Mouse (Mus musculus): ENCODE results near the gene Tln1. TPM values are rescaled to one million over a fixed set of nuclear protein-coding genes. Genes with fewer than 3 reads are reported as not detected.

The Tln1 gene
- polyA plus RNA-seq, 1 experiment from 2014 or later, result 70.2 TPM

DNA sequence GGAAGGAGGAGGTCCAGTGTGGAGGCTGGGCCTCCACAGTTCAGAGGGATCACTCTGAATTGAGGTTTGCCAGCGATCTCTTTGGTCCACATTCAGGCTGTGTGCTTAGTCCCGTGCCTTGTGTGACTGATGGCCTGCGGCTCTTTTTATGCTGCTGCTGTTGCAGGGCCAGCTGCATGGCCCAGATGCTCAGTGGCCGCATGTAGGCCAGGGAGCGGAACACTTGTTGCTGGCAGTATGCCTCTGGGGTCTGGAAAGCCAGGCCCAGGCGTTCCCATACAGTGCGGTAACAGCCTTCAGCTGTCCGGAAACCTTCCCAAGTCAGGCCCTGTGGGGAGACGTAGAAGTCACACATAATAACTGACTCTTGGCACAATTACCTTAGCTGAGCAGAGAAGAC, 4.6 kb upstream of the Tln1 start:
- no peak overlapping the region for H3K4me2 ChIP-seq (ENCODE audit: low read depth, low read length)
- H3K27ac ChIP-seq (replicated peaks; ENCODE audit: low read depth, low read length), result no peak overlapping the region
- ATAC-seq (ENCODE audit: low read depth) (no peak), DNase-seq (ENCODE audit: low spot score) (no peak)
- H3K4me3 ChIP-seq (ENCODE audit: low read depth, low read length), result no peak overlapping the region
- no peak overlapping the region for H3K9ac ChIP-seq (ENCODE audit: low read depth, low read length)
- WGBS, result 93% methylated on average over 9 of the region's 9 CpGs
- no peaks in the 10 kb centered on the region for H3K27me3 ChIP-seq (replicated peaks; ENCODE audit: control insufficient read depth, insufficient read depth, low read length)
- peaks cover 78% of the 10 kb centered on the region for H3K36me3 ChIP-seq (ENCODE audit: control insufficient read depth, insufficient read depth, low read length)
- H3K4me1 ChIP-seq (ENCODE audit: control insufficient read depth, insufficient read depth, low read length), result peaks cover 7% of the 10 kb centered on the region
- no peaks in the 10 kb centered on the region for H3K9me3 ChIP-seq (ENCODE audit: control insufficient read depth, low read length)

DNA sequence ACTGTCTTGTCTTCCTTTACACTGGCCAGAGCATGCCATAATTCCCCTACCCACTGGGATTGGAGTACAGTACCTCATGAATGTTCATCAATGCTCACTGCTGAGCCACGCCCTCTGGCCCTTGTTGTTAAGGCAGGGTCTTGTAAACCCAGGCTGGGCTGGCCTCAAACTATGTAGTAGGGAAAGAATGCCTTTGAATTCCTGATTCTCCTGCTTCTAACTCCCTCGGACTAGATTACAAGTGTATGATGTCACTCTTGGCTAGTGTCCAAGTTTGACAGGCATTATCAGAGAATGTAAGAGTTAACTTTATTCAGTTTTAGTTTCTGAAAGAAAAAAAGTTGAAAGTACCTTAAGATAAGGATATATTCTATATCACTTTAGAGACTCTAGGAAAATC, 1.7 kb upstream of the Tln1 start:
- Histone ChIP-seq H3K4me2 (ENCODE audit: low read depth, low read length) (no peak overlapping the region), H3K9ac (ENCODE audit: low read depth, low read length) (no peak overlapping the region), H3K36me3 (ENCODE audit: control insufficient read depth, insufficient read depth, low read length) (peaks cover 48% of the 10 kb centered on the region), H3K4me1 (ENCODE audit: control insufficient read depth, insufficient read depth, low read length) (peaks cover 24% of the 10 kb centered on the region), H3K9me3 (ENCODE audit: control insufficient read depth, low read length) (no peaks in the 10 kb centered on the region), H3K27ac (replicated peaks; ENCODE audit: low read depth, low read length) (no peak overlapping the region), H3K4me3 (ENCODE audit: low read depth, low read length) (no peak overlapping the region), H3K27me3 (replicated peaks; ENCODE audit: control insufficient read depth, insufficient read depth, low read length) (no peaks in the 10 kb centered on the region)
- ATAC-seq (ENCODE audit: low read depth) (no peak), DNase-seq (ENCODE audit: low spot score) (peak; percentile 49)
- WGBS, result 53% methylated on average over 2 of the region's 2 CpGs

DNA sequence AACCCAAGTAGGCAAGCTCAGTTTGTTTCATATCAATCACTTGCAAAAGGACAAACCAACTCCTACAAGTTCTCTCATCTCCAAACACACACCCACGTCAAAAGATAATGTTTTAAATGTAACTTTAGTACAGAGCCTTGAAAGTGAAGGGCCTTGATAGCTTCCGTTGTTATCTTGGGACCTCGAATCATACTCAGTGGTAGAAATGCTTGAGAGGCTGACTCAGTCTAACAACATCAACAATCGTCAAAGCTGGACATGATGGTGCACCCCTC, 1.0 kb upstream of the Tln1 start:
- H3K4me2 ChIP-seq (ENCODE audit: low read depth, low read length), result peak overlapping the region; percentile 88

DNA sequence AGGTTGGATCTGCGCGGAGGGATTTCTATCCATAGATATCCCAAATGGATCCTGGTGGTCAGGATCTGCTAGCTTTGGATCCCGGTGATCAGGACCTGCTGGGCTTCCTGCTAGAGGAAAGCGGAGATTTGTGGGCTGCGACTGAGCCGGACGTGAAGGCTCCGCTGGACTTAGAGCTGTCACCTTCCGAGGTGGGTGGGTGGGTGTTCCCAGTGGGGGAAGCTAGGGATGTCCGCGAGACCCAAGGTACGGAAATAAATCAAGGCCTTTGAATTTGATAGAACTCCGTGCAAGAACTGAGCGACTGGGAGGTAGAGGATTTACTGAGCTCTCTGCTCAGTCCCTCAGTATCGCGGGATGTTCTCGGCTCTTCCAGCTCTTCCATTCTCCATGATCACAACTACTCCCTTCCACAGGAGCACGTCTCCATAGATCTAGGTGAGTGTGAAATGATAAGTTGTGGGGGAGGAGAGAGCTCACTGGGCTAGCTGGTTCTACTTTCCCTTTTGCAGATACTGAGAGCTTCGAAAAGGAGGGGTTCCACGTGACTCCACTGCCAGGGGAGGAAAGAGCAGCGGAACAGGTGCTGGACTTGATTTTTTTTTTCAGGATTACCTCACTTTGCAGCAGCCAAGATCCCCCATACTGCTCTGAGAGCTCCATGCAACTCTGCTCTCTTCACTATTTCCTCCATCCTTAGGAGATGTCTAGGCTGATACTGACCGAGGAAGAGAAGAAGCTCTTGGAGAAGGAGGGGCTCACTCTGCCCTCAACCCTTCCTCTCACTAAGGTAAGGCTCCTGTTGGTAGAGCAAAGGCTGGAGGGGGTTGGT, 494 bp upstream of the Tln1 start:
- Histone ChIP-seq H3K27ac (replicated peaks; ENCODE audit: low read depth, low read length) (peak overlapping the region; percentile 99), H3K4me1 (ENCODE audit: control insufficient read depth, insufficient read depth, low read length) (peaks cover 37% of the 10 kb centered on the region), H3K9me3 (ENCODE audit: control insufficient read depth, low read length) (no peaks in the 10 kb centered on the region), H3K4me3 (ENCODE audit: low read depth, low read length) (peak overlapping the region; percentile 96), H3K36me3 (ENCODE audit: control insufficient read depth, insufficient read depth, low read length) (peaks cover 36% of the 10 kb centered on the region), H3K9ac (ENCODE audit: low read depth, low read length) (peak overlapping the region; percentile 93), H3K4me2 (ENCODE audit: low read depth, low read length) (peak overlapping the region; percentile 88), H3K27me3 (replicated peaks; ENCODE audit: control insufficient read depth, insufficient read depth, low read length) (no peaks in the 10 kb centered on the region)
- 5% methylated on average over 22 of the region's 22 CpGs for WGBS
- DNase-seq (ENCODE audit: low spot score) (peak; percentile 25), ATAC-seq (ENCODE audit: low read depth) (no peak; the same call in 1 of the 2 replicates)

More for the DNA sequence above, 1.0 kb upstream of the Tln1 start:
- Histone ChIP-seq H3K27ac (replicated peaks; ENCODE audit: low read depth, low read length) (no peak overlapping the region), H3K4me3 (ENCODE audit: low read depth, low read length) (peak overlapping the region; percentile 96), H3K9ac (ENCODE audit: low read depth, low read length) (peak overlapping the region; percentile 93), H3K9me3 (ENCODE audit: control insufficient read depth, low read length) (no peaks in the 10 kb centered on the region), H3K36me3 (ENCODE audit: control insufficient read depth, insufficient read depth, low read length) (peaks cover 42% of the 10 kb centered on the region), H3K27me3 (replicated peaks; ENCODE audit: control insufficient read depth, insufficient read depth, low read length) (no peaks in the 10 kb centered on the region), H3K4me1 (ENCODE audit: control insufficient read depth, insufficient read depth, low read length) (peaks cover 31% of the 10 kb centered on the region)
- WGBS, result 86% methylated on average over 4 of the region's 4 CpGs
- no peak for ATAC-seq (ENCODE audit: low read depth)
- DNase-seq (ENCODE audit: low spot score), result no peak

DNA sequence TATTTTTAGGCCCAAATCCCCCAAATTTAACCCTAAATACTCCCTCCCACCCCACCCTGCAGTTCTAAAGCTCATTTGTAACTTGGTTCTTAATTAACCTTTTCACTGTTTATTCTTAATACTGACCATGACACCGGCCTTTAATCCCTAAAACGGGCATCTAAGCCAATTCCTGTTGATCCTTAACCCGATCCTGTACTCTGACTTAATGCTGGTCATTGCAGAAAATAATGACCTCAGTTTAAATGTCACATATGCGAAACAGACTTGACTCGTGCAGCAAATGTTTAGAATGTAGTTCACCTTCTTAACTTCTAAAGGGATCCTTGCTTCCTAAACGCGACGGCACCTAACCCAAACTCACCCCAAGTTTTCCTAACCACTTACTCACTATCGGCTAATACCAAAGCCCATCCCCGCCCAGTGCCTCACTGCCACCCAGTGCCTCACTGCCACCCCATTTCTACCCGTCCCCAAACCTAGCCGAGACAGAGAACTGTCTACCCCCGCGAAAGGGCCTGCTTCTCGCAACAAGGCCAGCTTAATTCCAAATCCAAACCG, 975 bp downstream of the Tln1 start:
- H3K9me3 ChIP-seq (ENCODE audit: control insufficient read depth, low read length), result no peaks in the 10 kb centered on the region
- peaks cover 39% of the 10 kb centered on the region for H3K4me1 ChIP-seq (ENCODE audit: control insufficient read depth, insufficient read depth, low read length)
- ATAC-seq (ENCODE audit: low read depth) (no peak; the same call in 1 of the 2 replicates), DNase-seq (ENCODE audit: low spot score) (no peak)
- 2% methylated on average over 16 of the region's 16 CpGs for WGBS
- peak overlapping the region; percentile 96 for H3K4me3 ChIP-seq (ENCODE audit: low read depth, low read length)
- peak overlapping the region; percentile 88 for H3K4me2 ChIP-seq (ENCODE audit: low read depth, low read length)
- peaks cover 23% of the 10 kb centered on the region for H3K36me3 ChIP-seq (ENCODE audit: control insufficient read depth, insufficient read depth, low read length)
- H3K9ac ChIP-seq (ENCODE audit: low read depth, low read length), result peak overlapping the region; percentile 93
- H3K27me3 ChIP-seq (replicated peaks; ENCODE audit: control insufficient read depth, insufficient read depth, low read length), result no peaks in the 10 kb centered on the region
- H3K27ac ChIP-seq (replicated peaks; ENCODE audit: low read depth, low read length), result peak overlapping the region; percentile 99

DNA sequence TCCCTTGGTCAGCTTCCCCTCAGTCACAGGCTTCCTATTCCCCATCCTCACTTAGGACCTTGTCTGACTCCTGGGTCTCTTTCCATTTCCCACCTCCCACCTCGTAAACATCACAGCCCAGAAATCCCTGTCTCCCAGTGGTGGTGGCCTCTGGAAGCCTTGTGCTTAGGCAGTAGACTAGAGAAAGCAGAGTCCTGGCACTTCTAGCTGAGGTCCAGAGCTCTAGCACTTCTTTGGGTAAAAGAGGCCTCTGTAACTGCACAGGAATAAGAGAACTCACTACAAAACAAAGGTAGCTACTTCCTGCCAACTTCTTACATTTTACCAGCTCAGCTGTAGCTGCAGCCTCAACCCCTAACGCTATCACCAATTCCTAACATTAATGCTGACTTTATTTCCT, 1.5 kb downstream of the Tln1 start:
- no peak for DNase-seq (ENCODE audit: low spot score)
- Histone ChIP-seq H3K4me1 (ENCODE audit: control insufficient read depth, insufficient read depth, low read length) (peaks cover 39% of the 10 kb centered on the region), H3K4me3 (ENCODE audit: low read depth, low read length) (peak overlapping the region; percentile 96), H3K9ac (ENCODE audit: low read depth, low read length) (peak overlapping the region; percentile 93), H3K9me3 (ENCODE audit: control insufficient read depth, low read length) (no peaks in the 10 kb centered on the region), H3K27me3 (replicated peaks; ENCODE audit: control insufficient read depth, insufficient read depth, low read length) (no peaks in the 10 kb centered on the region), H3K4me2 (ENCODE audit: low read depth, low read length) (peak overlapping the region; percentile 88), H3K36me3 (ENCODE audit: control insufficient read depth, insufficient read depth, low read length) (peaks cover 23% of the 10 kb centered on the region), H3K27ac (replicated peaks; ENCODE audit: low read depth, low read length) (peak overlapping the region; percentile 99; the same call in 1 of the 2 replicates)
- no peak for ATAC-seq (ENCODE audit: low read depth)
- 16% methylated on average over 2 of the region's 2 CpGs for WGBS

DNA sequence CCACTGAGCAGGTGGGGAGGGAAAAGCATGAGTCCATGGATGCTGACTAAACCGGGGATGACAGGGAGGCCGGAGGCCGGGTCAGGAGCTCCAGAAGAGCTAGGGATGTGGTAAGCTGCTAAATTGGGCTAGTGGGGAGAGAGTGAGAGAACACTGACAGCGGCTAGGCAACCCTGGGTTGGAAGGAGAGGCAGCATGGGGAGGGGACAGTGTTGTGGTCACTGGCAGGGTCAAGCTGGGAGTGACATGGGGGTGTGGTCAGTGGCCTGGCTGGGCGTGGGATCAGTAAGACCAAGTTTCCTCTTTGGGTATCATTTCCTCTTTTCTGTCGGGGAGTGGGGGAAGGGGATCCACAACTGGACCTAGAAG, 2.3 kb downstream of the Tln1 start:
- Histone ChIP-seq H3K36me3 (ENCODE audit: control insufficient read depth, insufficient read depth, low read length) (peaks cover 23% of the 10 kb centered on the region), H3K4me1 (ENCODE audit: control insufficient read depth, insufficient read depth, low read length) (peaks cover 39% of the 10 kb centered on the region), H3K4me2 (ENCODE audit: low read depth, low read length) (peak overlapping the region; percentile 88), H3K4me3 (ENCODE audit: low read depth, low read length) (peak overlapping the region; percentile 96), H3K9me3 (ENCODE audit: control insufficient read depth, low read length) (no peaks in the 10 kb centered on the region), H3K9ac (ENCODE audit: low read depth, low read length) (peak overlapping the region; percentile 93), H3K27ac (replicated peaks; ENCODE audit: low read depth, low read length) (no peak overlapping the region), H3K27me3 (replicated peaks; ENCODE audit: control insufficient read depth, insufficient read depth, low read length) (no peaks in the 10 kb centered on the region)
- ATAC-seq (ENCODE audit: low read depth), result no peak
- WGBS, result 19% methylated on average over 6 of the region's 6 CpGs
- DNase-seq (ENCODE audit: low spot score), result peak; percentile 36

DNA sequence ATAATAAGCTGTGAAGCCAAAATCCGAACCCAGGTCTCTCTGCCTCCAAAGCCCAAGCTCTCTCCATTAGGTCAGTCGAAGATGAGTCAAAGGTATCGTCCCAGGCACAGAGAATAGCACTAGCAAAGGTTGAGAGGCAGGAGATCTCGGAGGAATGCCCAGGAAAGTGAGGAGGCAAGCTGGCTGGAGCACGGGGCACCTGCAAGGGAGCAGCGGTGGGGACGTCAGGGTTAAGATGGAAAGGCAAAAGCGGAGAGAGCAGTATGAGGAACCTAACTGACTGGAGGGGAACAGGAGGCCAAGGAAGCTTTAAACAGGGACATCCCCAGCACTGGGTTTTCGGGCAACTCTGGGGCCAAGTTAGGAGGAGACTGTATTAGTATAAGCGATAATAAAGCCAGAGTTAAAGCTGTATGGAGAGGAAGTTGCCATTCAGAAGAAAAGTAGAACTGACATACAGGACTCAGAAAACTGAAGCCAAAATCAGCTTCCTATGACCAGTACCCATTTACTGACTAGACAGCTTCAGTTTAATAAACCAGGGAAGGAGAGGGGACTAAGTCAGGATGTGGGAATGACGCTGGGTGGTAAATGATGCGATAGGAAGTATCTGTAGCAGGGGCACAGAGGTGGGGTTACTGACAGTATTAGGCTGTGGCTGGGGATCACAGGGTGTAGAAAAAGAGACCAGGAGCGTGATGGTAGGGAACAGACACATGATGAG, 2.8 kb downstream of the Tln1 start:
- Histone ChIP-seq H3K36me3 (ENCODE audit: control insufficient read depth, insufficient read depth, low read length) (peaks cover 23% of the 10 kb centered on the region), H3K27ac (replicated peaks; ENCODE audit: low read depth, low read length) (no peak overlapping the region), H3K4me3 (ENCODE audit: low read depth, low read length) (peak overlapping the region; percentile 96), H3K4me1 (ENCODE audit: control insufficient read depth, insufficient read depth, low read length) (peaks cover 39% of the 10 kb centered on the region), H3K4me2 (ENCODE audit: low read depth, low read length) (peak overlapping the region; percentile 88), H3K27me3 (replicated peaks; ENCODE audit: control insufficient read depth, insufficient read depth, low read length) (no peaks in the 10 kb centered on the region), H3K9ac (ENCODE audit: low read depth, low read length) (peak overlapping the region; percentile 93), H3K9me3 (ENCODE audit: control insufficient read depth, low read length) (no peaks in the 10 kb centered on the region)
- ATAC-seq (ENCODE audit: low read depth) (no peak), DNase-seq (ENCODE audit: low spot score) (no peak)
- WGBS, result 61% methylated on average over 13 of the region's 13 CpGs

All from embryonic facial prominence, embryonic 14.5 days (tissue).